Mouse (Mus musculus) kidney, embryonic 14.5 days (tissue): ENCODE measurements around the gene Ckap2l. TPM values are rescaled to one million over a fixed set of nuclear protein-coding genes. Genes with fewer than 3 reads are reported as not detected.

Experiments used
- ATAC-seq: fragments of 200-750 bp; cut with Nextera tagmentation; 2 replicates; pipeline ENCODE4 v1.8.0; 2017; ENCODE audit warnings: moderate number of reproducible peaks, mild to moderate bottlenecking, moderate TSS enrichment, moderate library complexity; ENCODE audit not compliant: low FRiP score, low TSS enrichment
- H3K27ac ChIP-seq: fragments of 300-500 bp; sonication (generic); 2 replicates; pipeline ENCODE4 v1.5.1; 2014; ENCODE audit warnings: low read depth, mild to moderate bottlenecking, low read length, moderate library complexity, mixed read lengths
- H3K27me3 ChIP-seq: fragments of 300-500 bp; sonication (generic); 2 replicates; pipeline ENCODE4 v1.6.1; 2014; ENCODE audit warnings: mild to moderate bottlenecking, low read length; ENCODE audit not compliant: control insufficient read depth, insufficient read depth
- H3K36me3 ChIP-seq: fragments of 300-500 bp; sonication (generic); 2 replicates; pipeline ENCODE4 v1.6.1; 2014; ENCODE audit warnings: low read length, mixed read lengths; ENCODE audit not compliant: control insufficient read depth, insufficient read depth
- H3K4me1 ChIP-seq: fragments of 300-500 bp; sonication (generic); 2 replicates; pipeline ENCODE4 v1.6.1; 2014; ENCODE audit warnings: low read length, mixed read lengths; ENCODE audit not compliant: control insufficient read depth, insufficient read depth
- H3K4me2 ChIP-seq: fragments of 300-500 bp; sonication (generic); replicated peaks from 2 replicates; pipeline ENCODE4 v1.6.1; 2014; ENCODE audit warnings: low read depth, mild to moderate bottlenecking, low read length
- H3K4me3 ChIP-seq: fragments of 300-500 bp; sonication (generic); 2 replicates; pipeline ENCODE4 v1.5.1; 2014; ENCODE audit warnings: mild to moderate bottlenecking, low read length
- H3K9ac ChIP-seq: fragments of 300-500 bp; sonication (generic); 2 replicates; pipeline ENCODE4 v1.6.1; 2014; ENCODE audit warnings: low read depth, mild to moderate bottlenecking, low read length, moderate library complexity
- H3K9me3 ChIP-seq: fragments of 300-500 bp; sonication (generic); 2 replicates; pipeline ENCODE4 v1.6.1; 2016; ENCODE audit warnings: low read length; ENCODE audit not compliant: control insufficient read depth
- WGBS: fragments of 180-500 bp; shearing (Covaris S2); extraction: QIAGEN DNeasy Blood & Tissue Kit; methylation state at CpG from one replicate; pipeline ENCODE4 v1.1.7; 2014; 5-methylcytosine and 5-hydroxymethylcytosine counted together
- polyA plus RNA-seq: library from polyadenylated mRNA; unstranded; fragments of >200 nt; fragmentation: Nextera tagmentation; extraction: Ambion mirVana; gene quantifications from 2 replicates; pipeline ENCODE4 v1.2.1, GENCODE M21; 2014

The Ckap2l gene
- polyA plus RNA-seq, 1 experiment from 2014 or later = 67.7 TPM

- H3K27me3 ChIP-seq = no peaks in the 10 kb centered on the region
- no peak overlapping the region for H3K4me3 ChIP-seq
- 66% methylated on average over 11 of the region's 11 CpGs for WGBS
- H3K27ac ChIP-seq = no peak overlapping the region
- no peaks in the 10 kb centered on the region for H3K36me3 ChIP-seq
- H3K4me2 ChIP-seq = no peak overlapping the region
- no peaks in the 10 kb centered on the region for H3K9me3 ChIP-seq
- no peaks in the 10 kb centered on the region for H3K4me1 ChIP-seq
- H3K9ac ChIP-seq = no peak overlapping the region
- no peak for ATAC-seq
Observed at GRCm38 (mm10) chr2:129226296-129226851, 70.6 kb downstream of the Ckap2l start.

- Histone ChIP-seq H3K4me3 (no peak overlapping the region), H3K4me2 (no peak overlapping the region), H3K27ac (no peak overlapping the region), H3K9me3 (no peaks in the 10 kb centered on the region), H3K9ac (no peak overlapping the region), H3K27me3 (no peaks in the 10 kb centered on the region), H3K4me1 (no peaks in the 10 kb centered on the region), H3K36me3 (no peaks in the 10 kb centered on the region)
- no peak for ATAC-seq
- 88% methylated on average over 17 of the region's 17 CpGs for WGBS
Observed at GRCm38 (mm10) chr2:129225251-129225819, 71.7 kb downstream of the Ckap2l start.

GRCm38 (mm10) chr2:129224178-129224577, 72.8 kb downstream of the Ckap2l start:
- Histone ChIP-seq H3K27ac (no peak overlapping the region), H3K4me2 (no peak overlapping the region), H3K4me3 (no peak overlapping the region), H3K27me3 (no peaks in the 10 kb centered on the region), H3K9ac (no peak overlapping the region), H3K36me3 (no peaks in the 10 kb centered on the region), H3K4me1 (no peaks in the 10 kb centered on the region), H3K9me3 (no peaks in the 10 kb centered on the region)
- WGBS = 79% methylated on average over 4 of the region's 4 CpGs
- ATAC-seq = no peak

GRCm38 (mm10) chr2:129221097-129221632, 75.8 kb downstream of the Ckap2l start:
- Histone ChIP-seq H3K36me3 (no peaks in the 10 kb centered on the region), H3K9ac (no peak overlapping the region), H3K27ac (no peak overlapping the region), H3K4me3 (no peak overlapping the region), H3K27me3 (no peaks in the 10 kb centered on the region), H3K4me1 (no peaks in the 10 kb centered on the region), H3K9me3 (no peaks in the 10 kb centered on the region), H3K4me2 (no peak overlapping the region)
- ATAC-seq = no peak
- WGBS = 66% methylated on average over 9 of the region's 9 CpGs

GRCm38 (mm10) chr2:129218537-129219105, 78.4 kb downstream of the Ckap2l start:
- no peaks in the 10 kb centered on the region for H3K9me3 ChIP-seq
- no peak overlapping the region for H3K27ac ChIP-seq
- no peaks in the 10 kb centered on the region for H3K36me3 ChIP-seq
- WGBS = 89% methylated on average over 4 of the region's 4 CpGs
- no peak for ATAC-seq
- no peak overlapping the region for H3K4me2 ChIP-seq
- no peak overlapping the region for H3K9ac ChIP-seq
- no peaks in the 10 kb centered on the region for H3K27me3 ChIP-seq
- H3K4me1 ChIP-seq = no peaks in the 10 kb centered on the region
- no peak overlapping the region for H3K4me3 ChIP-seq

Other genes starting within 250 kb of the Ckap2l start
- gene Vinac1, start 249.0 kb downstream of the Ckap2l start, polyA plus RNA-seq = not detected in 2 replicates
- gene Ttl, start 231.3 kb downstream of the Ckap2l start, polyA plus RNA-seq = 12.2 and 20.5 TPM in 2 replicates
- 12.8 and 31.1 TPM in 2 replicates for gene Polr1b, start 196.2 kb downstream of the Ckap2l start, polyA plus RNA-seq
- gene Chchd5, start 167.5 kb downstream of the Ckap2l start, polyA plus RNA-seq = 26.8 and 26.9 TPM in 2 replicates
- 16.4 and 34.5 TPM in 2 replicates for gene Slc20a1, start 98.4 kb downstream of the Ckap2l start, polyA plus RNA-seq
- 0.16 TPM in 1 of 2 replicates, not detected in the other for gene Il1a, start 12.8 kb upstream of the Ckap2l start, polyA plus RNA-seq
- not detected in 2 replicates for gene Il1b, start 73.9 kb upstream of the Ckap2l start, polyA plus RNA-seq
- not detected in 2 replicates for gene F830045P16Rik, start 239.4 kb upstream of the Ckap2l start, polyA plus RNA-seq